Mouse (Mus musculus): ENCODE data around the gene Rnf34. TPM values are rescaled to one million over a fixed set of nuclear protein-coding genes. Genes with fewer than 3 reads are reported as not detected.
A peak's percentile ranks its signal among the peaks of the same experiment; 100 is the strongest.

Rnf34 gene
- polyA plus RNA-seq, 1 experiment from 2014 or later, result 13.8 TPM

GRCm38 (mm10) chr5:122901179-122901578 is 51.3 kb downstream of the Rnf34 start:
- ATAC-seq (ENCODE audit: low read depth) (no peak), DNase-seq (no peak)
- Histone ChIP-seq H3K4me2 (peak overlapping the region; percentile 96), H3K4me1 (replicated peaks) (peaks cover 70% of the 10 kb centered on the region), H3K4me3 (replicated peaks) (peak overlapping the region; percentile 80), H3K36me3 (no peaks in the 10 kb centered on the region), H3K27ac (peak overlapping the region; percentile 66), H3K9ac (no peak overlapping the region), H3K9me3 (replicated peaks) (no peaks in the 10 kb centered on the region), H3K27me3 (no peaks in the 10 kb centered on the region)
- WGBS (ENCODE audit: insufficient replicate concordance), result 49% methylated on average over 11 of the region's 11 CpGs

GRCm38 (mm10) chr5:122901666-122902065 is 51.8 kb downstream of the Rnf34 start:
- no peaks in the 10 kb centered on the region for H3K9me3 ChIP-seq (replicated peaks)
- H3K27me3 ChIP-seq, result no peaks in the 10 kb centered on the region
- H3K4me2 ChIP-seq, result peak overlapping the region; percentile 96
- DNase-seq, result no peak
- H3K4me3 ChIP-seq (replicated peaks), result no peak overlapping the region
- WGBS (ENCODE audit: insufficient replicate concordance), result 14% methylated on average over 3 of the region's 3 CpGs
- no peak for ATAC-seq (ENCODE audit: low read depth)
- H3K36me3 ChIP-seq, result no peaks in the 10 kb centered on the region
- peaks cover 67% of the 10 kb centered on the region for H3K4me1 ChIP-seq (replicated peaks)
- peak overlapping the region; percentile 50 for H3K27ac ChIP-seq
- peak overlapping the region; percentile 14; the same call in 1 of the 2 replicates for H3K9ac ChIP-seq

GRCm38 (mm10) chr5:122902228-122902627 is 52.4 kb downstream of the Rnf34 start:
- H3K27me3 ChIP-seq, result no peaks in the 10 kb centered on the region
- DNase-seq, result peak; percentile 39
- H3K27ac ChIP-seq, result peak overlapping the region; percentile 50
- H3K4me1 ChIP-seq (replicated peaks), result peaks cover 63% of the 10 kb centered on the region
- no peak overlapping the region for H3K4me3 ChIP-seq (replicated peaks)
- no peak for ATAC-seq (ENCODE audit: low read depth)
- no peaks in the 10 kb centered on the region for H3K9me3 ChIP-seq (replicated peaks)
- WGBS (ENCODE audit: insufficient replicate concordance), result 27% methylated on average over 6 of the region's 6 CpGs
- H3K36me3 ChIP-seq, result no peaks in the 10 kb centered on the region
- peak overlapping the region; percentile 96 for H3K4me2 ChIP-seq
- 0 out of 2 replicates have a peak overlapping the region, but pooled peaks have one; percentile 14 for H3K9ac ChIP-seq

GRCm38 (mm10) chr5:122903165-122903564 is 53.3 kb downstream of the Rnf34 start:
- H3K9ac ChIP-seq, result peak overlapping the region; percentile 12; the same call in 1 of the 2 replicates
- no peaks in the 10 kb centered on the region for H3K9me3 ChIP-seq (replicated peaks)
- ATAC-seq (ENCODE audit: low read depth) (peak; percentile 15), DNase-seq (peak; percentile 18)
- peaks cover 54% of the 10 kb centered on the region for H3K4me1 ChIP-seq (replicated peaks)
- 16% methylated on average over 5 of the region's 5 CpGs for WGBS (ENCODE audit: insufficient replicate concordance)
- peak overlapping the region; percentile 69 for H3K27ac ChIP-seq
- H3K36me3 ChIP-seq, result no peaks in the 10 kb centered on the region
- no peak overlapping the region for H3K4me3 ChIP-seq (replicated peaks)
- H3K27me3 ChIP-seq, result no peaks in the 10 kb centered on the region
- H3K4me2 ChIP-seq, result 0 out of 2 replicates have a peak overlapping the region, but pooled peaks have one; percentile 6

- WGBS (ENCODE audit: insufficient replicate concordance), result 69% methylated on average over 1 of the region's 1 CpGs
- Histone ChIP-seq H3K4me2 (no peak overlapping the region), H3K27ac (no peak overlapping the region), H3K4me3 (replicated peaks) (no peak overlapping the region), H3K27me3 (no peaks in the 10 kb centered on the region), H3K9me3 (replicated peaks) (no peaks in the 10 kb centered on the region), H3K4me1 (replicated peaks) (peaks cover 21% of the 10 kb centered on the region), H3K9ac (no peak overlapping the region), H3K36me3 (no peaks in the 10 kb centered on the region)
- ATAC-seq (ENCODE audit: low read depth), result no peak
- DNase-seq, result no peak
Measured at GRCm38 (mm10) chr5:122907182-122907581, 57.3 kb downstream of the Rnf34 start.

- H3K27ac ChIP-seq, result no peak overlapping the region
- DNase-seq (no peak), ATAC-seq (ENCODE audit: low read depth) (no peak)
- H3K27me3 ChIP-seq, result no peaks in the 10 kb centered on the region
- peaks cover 12% of the 10 kb centered on the region for H3K4me1 ChIP-seq (replicated peaks)
- H3K9me3 ChIP-seq (replicated peaks), result no peaks in the 10 kb centered on the region
- no peak overlapping the region for H3K9ac ChIP-seq
- no peaks in the 10 kb centered on the region for H3K36me3 ChIP-seq
- WGBS (ENCODE audit: insufficient replicate concordance), result 65% methylated on average over 2 of the region's 2 CpGs
- H3K4me2 ChIP-seq, result no peak overlapping the region
- H3K4me3 ChIP-seq (replicated peaks), result no peak overlapping the region
Measured at GRCm38 (mm10) chr5:122908001-122908400, 58.2 kb downstream of the Rnf34 start.

- Histone ChIP-seq H3K4me1 (replicated peaks) (no peaks in the 10 kb centered on the region), H3K9me3 (replicated peaks) (no peaks in the 10 kb centered on the region), H3K4me2 (no peak overlapping the region), H3K9ac (no peak overlapping the region), H3K4me3 (replicated peaks) (no peak overlapping the region), H3K36me3 (no peaks in the 10 kb centered on the region), H3K27ac (no peak overlapping the region), H3K27me3 (no peaks in the 10 kb centered on the region)
- WGBS (ENCODE audit: insufficient replicate concordance), result 82% methylated on average over 18 of the region's 18 CpGs
- no peak for ATAC-seq (ENCODE audit: low read depth)
- no peak for DNase-seq
Measured at GRCm38 (mm10) chr5:122909481-122909880, 59.6 kb downstream of the Rnf34 start.

- DNase-seq (no peak), ATAC-seq (ENCODE audit: low read depth) (no peak)
- no peak overlapping the region for H3K4me3 ChIP-seq (replicated peaks)
- H3K4me1 ChIP-seq (replicated peaks), result peaks cover 11% of the 10 kb centered on the region
- no peak overlapping the region for H3K9ac ChIP-seq
- no peaks in the 10 kb centered on the region for H3K9me3 ChIP-seq (replicated peaks)
- 70% methylated on average over 4 of the region's 4 CpGs for WGBS (ENCODE audit: insufficient replicate concordance)
- H3K4me2 ChIP-seq, result no peak overlapping the region
- no peaks in the 10 kb centered on the region for H3K27me3 ChIP-seq
- no peaks in the 10 kb centered on the region for H3K36me3 ChIP-seq
- no peak overlapping the region for H3K27ac ChIP-seq
Measured at GRCm38 (mm10) chr5:122912863-122913262, 63.0 kb downstream of the Rnf34 start.

- H3K27ac ChIP-seq, result no peak overlapping the region; the same call in 1 of the 2 replicates
- no peaks in the 10 kb centered on the region for H3K9me3 ChIP-seq (replicated peaks)
- DNase-seq (no peak), ATAC-seq (ENCODE audit: low read depth) (no peak)
- WGBS (ENCODE audit: insufficient replicate concordance), result 66% methylated on average over 6 of the region's 6 CpGs
- no peak overlapping the region for H3K4me3 ChIP-seq (replicated peaks)
- H3K27me3 ChIP-seq, result no peaks in the 10 kb centered on the region
- H3K9ac ChIP-seq, result no peak overlapping the region
- H3K4me1 ChIP-seq (replicated peaks), result peaks cover 11% of the 10 kb centered on the region
- H3K36me3 ChIP-seq, result no peaks in the 10 kb centered on the region
- H3K4me2 ChIP-seq, result no peak overlapping the region
Measured at GRCm38 (mm10) chr5:122916147-122916546, 66.3 kb downstream of the Rnf34 start.

GRCm38 (mm10) chr5:122917982-122918711 is 68.3 kb downstream of the Rnf34 start:
- H3K27me3 ChIP-seq, result no peaks in the 10 kb centered on the region
- ATAC-seq (ENCODE audit: low read depth), result no peak
- H3K4me2 ChIP-seq, result no peak overlapping the region
- H3K9ac ChIP-seq, result no peak overlapping the region
- H3K9me3 ChIP-seq (replicated peaks), result no peaks in the 10 kb centered on the region
- peaks cover 15% of the 10 kb centered on the region for H3K4me1 ChIP-seq (replicated peaks)
- no peaks in the 10 kb centered on the region for H3K36me3 ChIP-seq
- H3K4me3 ChIP-seq (replicated peaks), result no peak overlapping the region
- H3K27ac ChIP-seq, result no peak overlapping the region
- no peak for DNase-seq
- WGBS (ENCODE audit: insufficient replicate concordance), result 56% methylated on average over 7 of the region's 7 CpGs

GRCm38 (mm10) chr5:122920557-122920956 is 70.7 kb downstream of the Rnf34 start:
- ATAC-seq (ENCODE audit: low read depth) (no peak), DNase-seq (no peak)
- Histone ChIP-seq H3K4me3 (replicated peaks) (no peak overlapping the region), H3K9ac (no peak overlapping the region), H3K27ac (no peak overlapping the region), H3K4me1 (replicated peaks) (peaks cover 9% of the 10 kb centered on the region), H3K4me2 (no peak overlapping the region), H3K9me3 (replicated peaks) (no peaks in the 10 kb centered on the region), H3K36me3 (no peaks in the 10 kb centered on the region), H3K27me3 (no peaks in the 10 kb centered on the region)
- 66% methylated on average over 5 of the region's 5 CpGs for WGBS (ENCODE audit: insufficient replicate concordance)
